Mouse (Mus musculus): ENCODE measurements around the gene Barhl2.

Gene Barhl2

DNA sequence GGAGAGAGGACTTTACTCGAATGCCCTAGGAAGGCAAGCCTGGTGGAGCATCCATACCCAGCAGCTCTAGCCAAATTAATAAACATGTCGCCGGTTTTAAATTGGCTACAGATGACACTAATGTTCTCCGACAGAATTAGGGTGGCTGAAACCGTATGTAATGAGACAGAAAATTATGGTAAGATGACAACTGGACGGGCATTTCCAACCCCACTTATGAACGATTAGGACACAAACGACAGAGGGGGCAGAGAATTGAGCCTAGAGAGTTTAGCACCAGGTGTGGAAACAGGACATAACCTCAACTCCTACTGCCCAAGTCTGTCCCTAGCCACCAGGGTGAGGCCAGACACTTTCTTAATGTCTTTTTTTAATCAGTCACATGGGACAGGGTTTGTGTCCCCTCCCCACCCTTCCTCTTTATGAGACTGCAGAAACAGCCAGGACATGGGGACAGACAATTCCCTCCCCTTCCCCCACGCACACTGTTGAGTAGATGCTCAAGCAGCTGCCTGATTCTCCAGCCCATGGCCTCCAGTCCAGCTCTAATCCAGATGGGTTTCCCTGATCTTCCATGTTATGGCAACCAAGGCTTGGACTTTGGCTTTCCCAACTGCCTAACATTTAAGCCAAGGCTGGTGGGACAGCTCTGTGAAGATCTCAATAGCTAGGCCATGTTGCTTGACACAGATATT is 3.4 kb downstream of the Barhl2 start:
- DNase-seq, result peak; percentile 33 to 61

DNA sequence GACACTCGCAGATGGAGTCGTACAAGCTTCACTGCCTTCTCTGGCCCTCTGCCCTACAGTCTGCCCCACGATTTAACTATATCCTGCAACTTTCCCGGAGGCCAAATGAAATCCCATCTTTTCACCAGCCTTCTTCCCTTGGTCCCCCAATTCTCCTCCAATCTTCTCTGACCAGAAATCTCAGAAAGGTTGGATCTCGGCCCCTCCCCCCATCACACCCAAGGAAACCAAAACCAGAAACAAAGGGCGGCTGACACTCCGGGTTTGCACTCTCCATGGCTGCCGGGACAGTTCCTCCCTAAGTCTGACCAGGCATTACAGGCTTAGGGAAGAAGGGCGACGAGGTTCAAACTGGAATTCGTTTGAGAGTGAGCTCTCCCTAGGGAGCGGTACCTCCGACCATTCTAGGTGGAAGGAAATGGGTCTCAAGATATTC is 4.1 kb downstream of the Barhl2 start:
- peak in 1 of 2 experiments; percentile 54 for DNase-seq

DNA sequence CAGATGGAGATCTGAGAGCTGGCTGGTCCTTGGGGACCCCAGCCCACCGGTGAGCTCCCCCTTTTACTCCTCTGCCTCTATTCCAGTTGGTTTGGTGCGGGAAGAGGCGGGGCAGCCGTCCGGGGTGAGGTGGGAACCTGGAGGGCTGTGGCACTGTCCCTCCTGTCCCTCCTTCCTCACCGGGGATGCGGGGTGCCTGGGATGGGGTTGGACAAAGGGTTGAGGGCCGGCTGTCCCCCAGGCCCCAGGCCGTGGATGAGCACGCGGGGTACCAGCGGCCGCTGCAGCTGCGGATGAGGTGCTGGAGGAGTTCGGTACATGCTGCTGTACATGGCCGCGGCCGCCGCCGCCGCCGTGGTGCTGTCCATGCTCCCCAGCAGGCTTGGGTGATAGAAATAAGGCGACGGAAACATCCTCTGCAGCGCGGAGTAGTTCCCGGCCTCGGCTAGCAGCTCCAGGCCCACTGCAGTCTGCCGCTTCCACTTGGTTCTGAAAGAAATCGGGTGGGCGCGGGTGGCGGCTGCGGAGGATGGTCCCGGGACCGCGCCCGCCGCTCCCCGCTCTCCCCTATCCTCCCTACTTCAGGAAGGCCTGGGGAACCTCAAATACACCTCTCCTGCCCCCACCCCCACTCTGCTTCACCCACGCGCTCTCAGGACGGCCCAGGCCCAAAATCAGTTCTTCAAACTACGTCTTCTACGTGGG is 4.6 kb downstream of the Barhl2 start:
- peak; percentile 49 to 70 for DNase-seq

DNA sequence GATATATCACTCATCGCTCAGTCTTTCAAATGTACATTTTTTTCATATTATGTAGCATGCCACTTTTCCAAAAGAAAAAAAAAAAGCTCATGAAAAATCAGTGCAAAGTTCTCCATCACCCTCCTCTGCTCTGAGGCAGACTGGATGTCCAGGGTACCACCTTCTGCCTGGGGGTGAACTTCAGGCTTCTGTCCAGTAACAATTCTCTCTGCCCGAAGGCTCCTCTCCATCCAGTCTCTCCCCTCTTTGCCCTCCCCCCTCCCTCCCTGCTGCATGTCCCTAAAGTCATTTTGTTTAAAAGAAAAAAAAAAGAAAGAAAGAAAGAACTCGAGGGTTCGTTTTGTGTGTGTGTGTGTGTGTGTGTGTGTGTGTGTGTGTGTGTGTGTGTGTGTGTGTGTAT is 5.3 kb downstream of the Barhl2 start:
- peak in 1 of 2 experiments; percentile 38 for DNase-seq

DNA sequence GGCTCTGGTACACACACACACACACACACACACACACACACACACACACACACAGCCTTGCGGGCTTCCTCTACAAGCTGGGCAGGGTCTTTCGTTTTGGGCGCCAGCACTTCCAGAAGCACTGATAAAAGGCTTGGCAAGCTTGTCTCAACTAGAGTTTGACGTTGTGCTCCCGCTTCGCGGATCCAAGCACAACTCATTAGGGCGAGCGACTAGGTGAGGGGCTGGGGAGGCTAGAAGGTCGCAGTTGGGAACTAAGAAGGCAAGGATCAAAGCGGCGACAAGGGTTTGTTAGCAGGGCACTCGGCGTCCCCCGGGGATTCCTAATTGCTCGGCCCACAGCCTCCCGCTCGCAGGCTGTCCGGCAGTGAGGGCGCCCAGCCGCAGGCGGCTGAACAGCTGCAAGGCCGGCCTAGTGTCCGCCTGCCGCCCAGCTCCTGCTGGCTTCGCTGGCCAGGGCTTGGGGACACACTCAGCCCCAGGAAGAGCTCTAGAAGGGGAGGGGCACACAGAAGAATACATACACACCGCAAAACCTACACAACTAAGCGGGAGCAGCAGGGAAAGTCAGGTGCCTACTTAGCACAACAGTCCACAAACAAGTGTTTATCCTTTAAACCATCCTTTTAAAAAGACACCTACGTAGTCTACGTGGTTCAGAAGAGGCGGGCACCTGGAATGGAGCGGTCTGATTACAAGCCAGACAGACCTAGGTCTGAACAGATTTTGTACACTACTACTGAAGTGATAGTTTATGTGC is 6.1 kb downstream of the Barhl2 start:
- DNase-seq, result peak; percentile 50 to 61

DNA sequence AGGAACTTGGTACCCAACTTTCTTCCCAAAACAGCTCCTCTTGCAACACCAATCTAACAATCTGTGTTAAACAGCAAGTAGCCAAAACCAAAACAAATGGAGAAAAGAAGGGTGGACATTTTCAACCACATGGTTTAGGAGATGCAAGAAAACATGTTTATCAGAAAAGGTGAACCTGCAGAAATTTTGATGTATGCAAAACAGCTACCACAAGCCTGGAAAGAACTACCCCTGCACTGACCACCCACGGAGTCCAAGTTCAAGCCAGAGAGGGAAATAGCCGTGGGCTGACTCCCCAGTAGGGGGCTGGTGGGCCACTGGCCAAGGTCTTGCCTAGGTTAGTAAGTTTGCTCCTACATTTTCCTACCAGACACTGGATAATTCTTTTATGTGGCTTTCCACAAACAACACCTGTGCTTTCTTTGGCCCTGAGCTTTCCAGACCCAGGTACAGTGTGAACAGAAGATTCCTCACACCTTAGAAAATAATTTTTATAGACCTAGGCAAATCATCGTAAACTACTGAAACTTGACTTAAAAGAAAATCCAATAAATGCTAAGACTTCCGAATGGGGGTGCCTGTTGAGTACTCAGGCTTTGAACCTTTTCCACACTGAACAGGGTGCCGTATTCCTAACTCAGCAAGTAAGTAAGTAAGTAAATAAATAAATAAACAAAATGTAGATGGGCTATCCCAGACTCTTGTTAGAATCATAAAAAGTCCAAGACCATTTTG is 7.4 kb downstream of the Barhl2 start:
- DNase-seq, result peak; percentile 39 to 42

DNA sequence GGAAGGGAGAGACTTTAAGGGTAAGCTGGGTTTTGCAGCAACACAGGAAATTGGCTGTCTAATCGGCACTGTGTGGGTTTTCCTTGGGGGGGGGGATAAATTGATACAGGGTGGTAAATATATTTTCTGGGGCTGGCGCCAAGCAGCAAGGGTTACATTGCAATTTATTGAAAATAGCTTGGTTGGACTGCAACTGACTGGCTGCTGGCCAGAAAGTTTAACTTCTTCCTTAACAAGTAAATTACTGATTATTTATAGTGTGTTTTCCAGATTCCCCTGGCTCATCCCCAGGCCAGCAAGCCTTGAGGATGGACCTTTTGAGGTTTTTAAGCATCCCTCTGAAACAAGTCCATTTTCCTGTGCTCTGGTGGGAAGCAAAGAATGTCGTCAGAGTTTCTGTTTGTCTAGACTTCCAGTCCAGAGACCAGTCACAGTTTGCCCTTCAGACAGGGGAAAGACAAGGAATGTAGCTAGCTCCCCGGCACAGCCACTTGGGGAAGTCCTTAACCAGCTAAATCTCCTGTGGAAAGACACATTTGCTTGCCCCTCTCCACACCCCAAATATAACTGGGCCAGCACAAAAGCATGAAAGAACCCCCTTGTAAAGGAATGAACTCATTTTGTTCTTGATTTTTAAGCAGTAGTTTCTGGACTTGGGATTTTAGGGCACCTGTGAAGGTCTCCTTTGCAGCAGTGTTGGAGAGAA is 8.1 kb downstream of the Barhl2 start:
- no peak for DNase-seq

DNA sequence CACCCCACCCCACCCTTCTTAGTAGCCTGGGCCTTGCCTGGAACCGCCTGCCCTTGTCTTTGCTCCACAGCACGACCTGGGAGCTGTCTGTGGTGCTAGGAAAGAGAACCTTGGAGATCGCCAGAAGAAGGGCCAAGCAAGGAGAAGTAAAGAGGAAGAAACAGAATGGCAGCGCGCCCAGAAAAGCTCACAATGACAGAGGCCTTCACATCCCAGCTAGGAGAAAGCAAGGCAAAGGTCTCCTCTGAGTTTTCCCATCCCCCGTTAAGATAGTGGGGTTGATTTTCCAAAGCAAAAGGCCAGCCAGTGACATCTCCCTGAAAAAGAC is 9.2 kb downstream of the Barhl2 start:
- DNase-seq, result peak; percentile 41 to 46

DNA sequence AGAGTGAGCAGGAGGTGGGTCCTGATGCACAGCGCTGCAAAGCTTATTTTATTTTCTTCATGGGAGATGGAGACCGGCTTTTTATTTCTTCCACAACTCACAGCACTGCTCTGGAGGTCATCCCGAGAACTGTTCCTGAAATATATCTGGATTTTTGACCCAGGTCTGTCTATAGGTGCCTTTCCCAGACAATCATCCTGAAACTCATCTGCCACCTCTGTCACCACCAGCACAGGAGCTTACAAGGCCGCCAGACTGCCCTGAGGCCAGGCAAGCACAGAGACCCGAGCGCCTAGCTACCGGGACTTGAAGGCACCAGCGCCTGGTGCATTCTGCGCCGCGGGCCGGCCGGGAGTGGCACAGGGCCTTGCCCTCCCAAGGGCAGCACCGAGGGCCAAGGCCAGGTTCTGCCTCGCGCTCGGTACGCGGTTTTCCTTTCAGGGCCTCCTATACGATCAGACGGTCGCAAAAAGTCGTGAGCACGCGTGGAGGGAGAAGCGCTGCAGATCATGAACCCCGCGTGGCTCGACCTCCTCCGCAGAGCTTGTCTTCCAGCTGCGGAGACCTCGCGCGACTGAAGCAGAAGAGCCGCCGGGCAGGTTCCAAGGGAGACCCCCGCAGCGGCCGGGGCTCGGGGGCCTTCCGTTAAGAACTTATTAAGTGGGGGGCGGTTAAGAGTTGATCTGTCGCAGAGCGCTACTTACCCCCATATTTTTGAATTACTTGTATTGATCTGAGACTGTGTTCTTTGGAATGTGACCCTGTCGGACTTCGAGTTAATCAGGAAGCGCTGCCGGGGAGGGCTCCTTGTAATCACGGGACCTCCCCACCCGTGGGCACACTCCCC is 9.8 kb downstream of the Barhl2 start:
- DNase-seq, result peak; percentile 31 to 32

DNA sequence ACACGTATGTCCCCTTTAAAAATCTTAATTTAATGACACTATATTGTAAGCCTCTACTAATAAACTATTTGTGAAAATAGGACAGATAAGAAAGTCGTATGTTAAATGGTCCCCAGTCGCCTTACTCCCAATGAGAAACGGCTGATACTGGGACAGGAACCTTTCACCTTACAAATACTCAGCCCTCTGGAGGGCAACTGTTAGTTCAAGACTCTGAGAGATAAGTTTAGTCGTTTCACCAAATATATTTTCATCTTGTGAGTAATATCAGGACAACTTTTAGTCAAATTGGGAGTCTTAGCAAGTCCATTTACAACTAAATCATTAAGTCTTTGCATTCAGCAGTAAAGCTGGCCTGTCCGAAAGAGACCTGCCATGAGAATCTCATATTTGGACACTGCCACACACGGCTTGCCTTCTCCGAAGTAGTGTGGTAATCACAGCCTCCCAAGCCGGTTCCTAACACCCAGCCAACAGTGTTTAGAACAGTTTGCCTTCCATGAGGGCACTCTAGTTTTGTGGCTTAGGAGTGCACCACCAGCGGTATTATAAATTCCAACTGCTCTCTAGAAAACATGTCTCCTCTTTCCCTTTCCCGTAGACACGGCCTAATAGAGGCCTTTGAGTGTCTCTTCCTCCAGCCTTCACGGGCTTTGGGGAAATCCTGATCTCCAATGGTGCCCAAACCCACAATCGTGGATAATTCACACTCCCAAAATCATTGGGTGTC is 10.7 kb downstream of the Barhl2 start:
- no peak for DNase-seq

DNA sequence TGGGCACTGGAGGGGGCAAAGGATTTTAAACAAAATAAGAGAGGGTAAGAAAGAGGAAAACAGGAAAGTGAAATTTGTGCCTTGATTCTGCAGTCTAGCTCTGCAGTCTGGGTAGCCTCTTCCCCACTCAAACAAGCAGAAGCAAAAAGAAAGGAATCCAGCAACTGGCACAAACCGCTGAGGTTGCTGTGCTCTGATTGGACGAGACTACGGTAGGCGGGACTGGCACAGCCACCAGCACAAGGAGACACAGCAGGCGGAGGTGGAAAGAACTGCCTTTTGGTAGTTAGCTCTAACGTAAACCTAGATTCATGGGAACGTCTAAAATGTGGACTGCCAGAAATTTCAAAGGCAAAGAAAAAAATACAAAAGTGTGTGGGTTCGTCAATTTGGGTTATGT is 11.4 kb downstream of the Barhl2 start:
- DNase-seq, result peak; percentile 79 to 82

DNA sequence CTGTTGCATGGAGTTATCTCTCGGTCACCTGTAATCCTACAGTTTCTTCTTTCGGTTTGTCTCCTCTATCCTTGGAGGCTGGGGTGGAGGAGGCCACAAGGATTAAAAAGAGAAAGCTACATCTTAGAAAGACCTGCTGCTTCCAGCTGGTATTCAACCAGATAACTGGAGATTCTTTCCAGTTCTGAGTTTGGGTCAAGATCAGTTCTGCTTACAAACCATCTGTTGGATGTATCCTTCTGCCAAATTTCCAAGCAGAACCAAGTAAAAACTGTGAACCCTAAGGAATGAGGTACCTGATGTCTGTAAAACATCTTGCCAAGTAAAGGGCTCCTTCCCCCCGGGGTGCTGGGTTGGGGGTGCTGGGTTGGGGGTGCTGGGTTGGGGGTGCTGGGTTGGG is 12.3 kb downstream of the Barhl2 start:
- no peak for DNase-seq

DNA sequence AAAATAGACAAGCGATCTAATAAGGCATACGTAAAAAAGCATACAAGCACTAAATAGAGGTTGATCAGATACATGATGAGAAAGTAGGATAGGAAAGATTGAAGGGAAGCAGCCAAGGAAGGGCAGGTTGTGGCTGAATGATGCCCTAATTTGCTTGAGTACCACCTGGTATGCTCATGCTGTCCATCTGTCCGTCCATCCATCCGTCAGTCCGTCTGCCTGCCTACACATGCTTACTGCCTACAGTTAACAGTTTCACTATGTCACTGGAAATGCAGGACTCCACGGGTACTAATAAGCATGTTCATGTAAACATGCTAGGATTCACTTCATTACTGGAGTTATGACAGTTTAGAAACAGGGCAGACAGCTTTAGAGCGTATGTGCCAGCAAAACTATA is 19.1 kb downstream of the Barhl2 start:
- no peak for DNase-seq

DNA sequence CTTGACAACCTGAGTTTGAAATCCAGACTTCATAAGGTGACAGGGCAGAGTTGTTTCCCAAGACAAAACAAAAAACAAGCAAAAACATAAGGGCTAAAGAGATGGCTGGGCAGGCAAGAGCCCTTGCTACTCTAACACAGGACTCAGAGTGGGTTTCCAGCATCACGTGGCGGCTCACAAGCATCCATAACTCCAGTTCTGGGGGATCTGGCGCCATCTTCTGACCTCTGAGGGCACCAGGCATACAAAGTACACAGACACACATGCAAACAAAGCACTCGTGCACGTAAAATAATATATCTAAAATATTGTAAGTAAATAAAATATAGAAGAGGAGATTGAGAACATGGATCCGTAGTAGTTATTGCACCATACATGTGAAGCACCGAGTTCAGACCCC is 31.9 kb downstream of the Barhl2 start:
- no peak for DNase-seq

DNA sequence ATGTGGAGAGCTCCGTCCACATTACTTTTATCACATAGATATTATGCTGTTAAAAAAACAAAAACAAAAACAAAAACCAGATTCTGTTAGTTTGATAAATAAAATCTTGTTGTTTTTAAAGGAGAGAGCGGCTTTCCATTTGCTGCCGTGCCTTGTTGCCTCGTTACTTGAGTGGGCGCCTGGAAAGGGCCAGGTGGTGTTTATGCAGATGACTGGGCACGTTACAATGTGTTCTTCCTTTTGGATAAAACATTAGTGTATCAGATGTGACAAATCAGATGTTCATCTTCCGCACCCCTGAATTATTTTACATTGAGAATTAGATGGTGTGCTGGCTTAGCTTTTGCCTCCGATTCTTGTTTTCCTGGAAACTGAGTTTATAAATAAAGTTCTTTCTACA is 37.1 kb downstream of the Barhl2 start:
- peak; percentile 81 to 86 for DNase-seq

DNA sequence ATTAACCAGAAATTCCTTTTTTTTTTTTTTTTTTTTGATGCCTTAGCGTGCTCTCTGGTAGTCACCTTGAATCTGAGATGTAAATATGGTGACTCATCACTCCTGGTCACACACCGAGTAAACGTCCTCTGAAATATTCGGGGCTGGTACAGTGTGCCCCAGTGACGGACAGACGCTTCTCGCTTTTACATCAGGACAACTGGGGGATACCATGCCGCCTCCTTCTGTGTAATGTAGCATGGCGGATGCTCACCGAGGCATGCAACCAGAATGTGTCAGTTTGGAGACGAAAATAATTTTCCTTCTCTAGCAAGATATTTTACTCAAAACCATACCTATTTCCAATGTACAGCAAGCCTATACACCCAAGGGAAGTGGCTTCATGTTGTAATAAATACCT is 37.6 kb downstream of the Barhl2 start:
- DNase-seq, result peak; percentile 61 to 72

DNA sequence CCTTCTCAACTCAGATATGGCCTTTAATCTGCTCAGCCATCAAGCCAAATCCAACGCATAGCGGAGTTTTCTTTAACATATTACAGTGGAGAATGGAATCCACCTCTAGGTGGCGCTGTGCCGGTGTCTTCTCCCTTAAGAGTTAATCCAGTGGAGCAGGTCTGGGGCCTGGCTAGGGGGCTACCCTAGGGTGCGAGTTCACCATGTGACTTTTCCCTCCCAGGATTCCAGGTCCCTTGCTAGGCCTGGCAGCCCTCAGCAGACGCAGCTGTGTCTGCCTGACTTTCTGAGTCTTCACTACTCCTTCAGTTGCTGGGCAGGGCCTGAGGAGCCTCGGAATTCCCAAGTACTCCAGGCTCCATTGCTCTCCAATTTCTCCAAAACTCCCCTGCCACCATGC is 40.8 kb downstream of the Barhl2 start:
- peak; percentile 55 to 60 for DNase-seq

DNA sequence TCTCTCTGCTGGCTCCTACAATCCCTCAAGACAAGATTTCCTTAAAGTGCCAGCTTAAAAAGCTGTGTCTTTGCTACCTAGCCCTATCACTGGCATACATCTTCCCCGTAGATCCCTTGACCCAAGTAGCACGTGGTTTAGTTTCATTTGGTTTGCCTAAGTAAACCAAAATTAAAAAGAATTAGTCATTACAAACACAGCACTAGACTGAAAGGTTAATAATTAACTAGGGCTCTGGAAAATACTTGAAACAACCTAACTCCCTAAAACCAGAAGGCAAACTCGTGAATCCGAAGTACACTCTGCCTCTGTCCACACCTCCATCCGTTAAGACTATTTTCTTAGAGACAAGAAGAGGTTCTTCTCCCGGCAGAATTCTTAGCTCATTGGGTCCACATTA is 41.4 kb downstream of the Barhl2 start:
- DNase-seq, result no peak

DNA sequence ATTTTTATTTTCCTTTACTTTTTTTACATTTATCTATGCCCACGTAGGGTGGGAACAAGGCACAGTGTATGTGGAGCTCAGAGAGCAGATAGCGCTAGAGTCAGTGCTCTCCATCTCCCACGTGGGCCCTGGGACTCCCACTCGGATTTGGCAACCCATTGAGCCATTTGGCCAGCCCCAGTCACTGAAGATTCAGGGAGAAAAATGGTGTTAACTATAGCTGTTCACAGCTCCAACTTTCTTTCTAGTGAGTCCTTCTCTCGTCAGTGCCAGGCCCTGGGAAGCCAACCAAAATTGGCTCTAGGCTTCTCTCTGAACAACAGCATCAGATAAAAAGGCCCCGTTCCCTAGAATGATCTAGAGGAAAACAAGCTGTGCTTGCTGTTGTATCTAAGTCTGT is 42.2 kb downstream of the Barhl2 start:
- DNase-seq, result no peak

DNA sequence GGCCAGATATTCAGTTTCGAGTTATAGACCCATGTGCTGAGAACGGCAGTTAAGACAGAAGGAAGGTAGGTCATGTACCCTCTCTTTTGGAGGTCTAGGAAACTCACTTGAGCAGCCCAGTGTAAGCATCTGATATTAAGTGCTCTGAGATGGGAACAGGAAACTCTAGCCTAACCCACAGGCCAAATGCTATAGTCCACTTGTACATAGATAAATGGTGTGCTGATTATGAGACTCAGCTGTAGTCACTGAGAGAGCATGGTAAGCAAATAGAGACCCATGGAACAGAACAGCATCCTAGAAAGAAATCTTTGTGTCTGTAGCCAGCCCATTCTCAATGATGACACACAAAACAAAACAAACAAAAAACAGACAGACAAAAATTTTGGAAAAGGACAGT is 55.2 kb downstream of the Barhl2 start:
- DNase-seq, result no peak

All from cerebellum, postnatal 36 days (tissue).